Mouse (Mus musculus) lung, postnatal 0 days (tissue): ENCODE measurements around the gene Prss28.

Source experiments
- CTCF ChIP-seq: IDR thresholded peaks from 2 replicates; pipeline ENCODE4 v1.5.1; 2016; ENCODE audit warnings: antibody characterized with exemption, mild to moderate bottlenecking
- EP300 ChIP-seq: IDR thresholded peaks from 2 replicates; pipeline ENCODE4 v1.6.1; 2016; ENCODE audit warnings: antibody characterized with exemption, mild to moderate bottlenecking, control low read depth

GRCm38 (mm10) chr17:25298094-25298493, 10.4 kb upstream of the Prss28 start, which contains the start of gene Prss34:
- TF ChIP-seq CTCF (no peak), EP300 (no peak)
